Mouse (Mus musculus) CH12.LX (cell line): ENCODE measurements around the gene Dgkq. TPM values are rescaled to one million over a fixed set of nuclear protein-coding genes. Genes with fewer than 3 reads are reported as not detected.

Source experiments
- DNase-seq: peaks from one replicate; pipeline ENCODE4 v3.0.0-alpha.2; 2013; ENCODE audit errors: extremely low read depth
- H3K27ac ChIP-seq: 2 replicates; pipeline ENCODE4 v1.5.1; 2012; ENCODE audit warnings: low read depth, mild to moderate bottlenecking, control low read depth, moderate library complexity; ENCODE audit not compliant: insufficient read depth
- H3K27me3 ChIP-seq: replicated peaks from 2 replicates; pipeline ENCODE3; 2012; ENCODE audit warnings: inconsistent platforms
- H3K36me3 ChIP-seq, 2 experiments: replicated peaks in 1 of 2; 2 replicates each; pipeline versions ENCODE3 to v1.6.1; 2012; ENCODE audit warnings: inconsistent platforms in 1 of 2, low read length in 1 of 2, mild to moderate bottlenecking in 1 of 2, mixed read lengths in 1 of 2, moderate library complexity in 1 of 2; ENCODE audit not compliant: control insufficient read depth in 1 of 2, insufficient read depth in 1 of 2
- H3K4me1 ChIP-seq, 2 experiments: 2 replicates each; pipeline ENCODE4 v1.6.1; 2012; ENCODE audit warnings: inconsistent platforms in 1 of 2, moderate library complexity in 1 of 2; ENCODE audit not compliant: insufficient read depth in 2 of 2, control insufficient read depth in 1 of 2
- H3K4me2 ChIP-seq: 2 replicates; pipeline ENCODE4 v1.6.1; 2012; ENCODE audit warnings: low read depth, mild to moderate bottlenecking, control low read depth; ENCODE audit not compliant: poor library complexity, insufficient read depth, severe bottlenecking
- H3K4me3 ChIP-seq, 3 experiments: fragments of 150-350 bp in 1 of 3; sonication (generic) in 1 of 3; replicated peaks in 1 of 3; 2 replicates each; pipeline versions ENCODE3 to v1.5.1; 2011 to 2012; ENCODE audit warnings: low read depth in 2 of 3, low read length in 2 of 3, mild to moderate bottlenecking in 2 of 3, moderate library complexity in 2 of 3, control low read depth in 1 of 3, improper control_type of control experiment in 1 of 3, inconsistent platforms in 1 of 3, mixed read lengths in 1 of 3; ENCODE audit not compliant: poor library complexity in 1 of 3
- H3K79me2 ChIP-seq: replicated peaks from 2 replicates; pipeline ENCODE4 v1.6.1; 2012; ENCODE audit warnings: mild to moderate bottlenecking, moderate library complexity; ENCODE audit not compliant: control insufficient read depth, poor library complexity, insufficient read depth, severe bottlenecking; ENCODE audit errors: extremely low read depth
- H3K9ac ChIP-seq: 2 replicates; pipeline ENCODE4 v1.6.1; 2012; ENCODE audit warnings: low read depth, mild to moderate bottlenecking, control low read depth, moderate library complexity; ENCODE audit not compliant: insufficient read depth
- H3K9me3 ChIP-seq: replicated peaks from 2 replicates; pipeline ENCODE3; 2012; ENCODE audit warnings: low read length, inconsistent platforms, mixed read lengths
- CHD1 ChIP-seq: IDR thresholded peaks from 2 replicates; pipeline ENCODE4 v1.6.1; 2012; ENCODE audit warnings: low read depth, low read length, improper control_type of control experiment, inconsistent platforms
- CHD2 ChIP-seq: IDR thresholded peaks from 2 replicates; pipeline ENCODE4 v1.6.1; 2011; ENCODE audit warnings: low read length, improper control_type of control experiment
- CTCF ChIP-seq, 2 experiments: IDR thresholded peaks in 1 of 2; conservative IDR thresholded peaks in 1 of 2; 2 replicates each; pipeline ENCODE4 v1.5.1; 2011 to 2012; ENCODE audit warnings: low read depth in 2 of 2, low read length in 2 of 2, improper control_type of control experiment in 1 of 2, inconsistent platforms in 1 of 2, mild to moderate bottlenecking in 1 of 2, moderate library complexity in 1 of 2
- GABPA ChIP-seq: IDR thresholded peaks from 2 replicates; pipeline ENCODE4 v1.6.1; 2012; ENCODE audit warnings: low read depth, low read length, improper control_type of control experiment, inconsistent platforms; ENCODE audit not compliant: insufficient replicate concordance
- HCFC1 ChIP-seq: IDR thresholded peaks from 2 replicates; pipeline ENCODE4 v1.6.1; 2012; ENCODE audit warnings: low read depth, mild to moderate bottlenecking, inconsistent platforms, low read length, improper control_type of control experiment
- JUN ChIP-seq: IDR thresholded peaks from 2 replicates; pipeline ENCODE4 v1.6.1; 2011; ENCODE audit warnings: low read depth, mild to moderate bottlenecking, low read length, improper control_type of control experiment, moderate library complexity; ENCODE audit not compliant: insufficient read depth
- JUND ChIP-seq: conservative IDR thresholded peaks from 2 replicates; pipeline ENCODE4 v1.6.1; 2011; ENCODE audit warnings: low read depth, low read length, improper control_type of control experiment
- MAX ChIP-seq: IDR thresholded peaks from 2 replicates; pipeline ENCODE4 v1.6.1; 2011; ENCODE audit warnings: low read length, improper control_type of control experiment
- MXI1 ChIP-seq: IDR thresholded peaks from 2 replicates; pipeline ENCODE4 v1.6.1; 2011; ENCODE audit warnings: mild to moderate bottlenecking, low read depth, low read length, improper control_type of control experiment
- NELFE ChIP-seq: IDR thresholded peaks from 2 replicates; pipeline ENCODE4 v1.6.1; 2011; ENCODE audit warnings: low read depth, low read length, improper control_type of control experiment
- RAD21 ChIP-seq: IDR thresholded peaks from 2 replicates; pipeline ENCODE4 v1.6.1; 2011; ENCODE audit warnings: low read depth, mild to moderate bottlenecking, low read length, improper control_type of control experiment, moderate library complexity
- SMC3 ChIP-seq: IDR thresholded peaks from 2 replicates; pipeline ENCODE4 v1.6.1; 2011; ENCODE audit warnings: low read depth, low read length, improper control_type of control experiment
- TCF12 ChIP-seq: IDR thresholded peaks from 2 replicates; pipeline ENCODE4 v1.6.1; 2014; ENCODE audit warnings: low read depth, mild to moderate bottlenecking, inconsistent platforms, low read length, improper control_type of control experiment
- UBTF ChIP-seq: IDR thresholded peaks from 2 replicates; pipeline ENCODE4 v1.6.1; 2012; ENCODE audit warnings: low read depth, mild to moderate bottlenecking, inconsistent platforms, low read length, improper control_type of control experiment, moderate library complexity
- USF2 ChIP-seq: conservative IDR thresholded peaks from 2 replicates; pipeline ENCODE4 v1.6.1; 2011; ENCODE audit warnings: low read depth, low read length, improper control_type of control experiment
- ZKSCAN1 ChIP-seq: IDR thresholded peaks from 2 replicates; pipeline ENCODE4 v1.6.1; 2012; ENCODE audit warnings: low read depth, inconsistent platforms, low read length, improper control_type of control experiment, borderline replicate concordance
- ZNF384 ChIP-seq: IDR thresholded peaks from 2 replicates; pipeline ENCODE4 v1.6.1; 2012; ENCODE audit warnings: low read depth, low read length, improper control_type of control experiment, inconsistent platforms
- dilution Hi-C: fragments of 300-500 bp; cut with MboI; formaldehyde crosslinking; loops from 2 replicates; pipeline ENCODE4 v1.14.3; 2020; ENCODE audit warnings: low sequenced_read_pairs; ENCODE audit not compliant: extremely low pct_unique_long_range_greater_than_20kb, extremely low pct_ligation_motif_present
- in situ Hi-C: fragments of 300-500 bp; cut with MboI; formaldehyde crosslinking; loops from 3 replicates; pipeline ENCODE4 v1.14.3; 2019; ENCODE audit warnings: low sequenced_read_pairs, low pct_ligation_motif_present, low pct_unique_long_range_greater_than_20kb, mixed read lengths
- polyA plus RNA-seq: library from polyadenylated mRNA; unstranded; fragments of >175 nt; gene quantifications from 2 replicates; pipeline ENCODE4 v1.2.1, GENCODE M21; 2012; ENCODE audit warnings: low read depth; ENCODE audit not compliant: insufficient read length
- total RNA-seq, 2 experiments: library from RNA; depleted of rRNA; stranded (reverse); fragments of 300-350 nt in 1 of 2; fragments of >200 nt in 1 of 2; gene quantifications; 2 replicates each; pipeline ENCODE4 v1.2.3; 2012 to 2014

The Dgkq gene
- total and polyA plus RNA-seq, 3 experiments: 3.7 to 8.5 (median 4.4) TPM

DNA sequence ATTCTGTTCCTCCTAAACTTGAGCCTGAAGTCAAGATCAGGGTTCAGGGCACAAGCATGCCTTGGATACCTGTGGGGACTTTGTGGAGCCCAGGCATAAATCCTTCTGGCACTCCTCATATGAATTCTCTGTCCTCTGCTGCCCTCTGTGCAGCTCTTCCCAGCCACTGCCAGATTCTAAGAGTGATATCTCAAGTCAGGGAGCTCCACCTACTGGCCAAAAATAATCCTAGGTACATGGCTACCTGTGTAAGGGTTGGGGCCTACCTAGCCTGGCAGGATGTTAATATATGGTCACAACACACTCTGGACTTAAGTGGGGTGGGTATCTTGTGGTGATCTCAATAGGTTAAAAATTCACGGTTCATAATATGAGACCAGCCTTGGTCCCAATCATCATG, 17.6 kb downstream of the Dgkq start:
- dilution Hi-C loops: no loop called here
- no peaks in the 10 kb centered on the region for H3K79me2 ChIP-seq
- no peaks in the 10 kb centered on the region for H3K9me3 ChIP-seq
- peak; percentile 57 for DNase-seq
- no peak overlapping the region for H3K4me2 ChIP-seq
- no peak overlapping the region for H3K4me3 ChIP-seq
- TF ChIP-seq SMC3: peak; percentile 68
- TF ChIP-seq JUN: no peak
- TF ChIP-seq CTCF (conservative IDR thresholded peaks at IDR 0.05 in 1 of 2, IDR thresholded peaks at IDR 0.05 in 1 of 2; ENCODE audit: low read depth in 2 of 2, low read length in 2 of 2): peak; percentile 11 to 93; a peak in 2 of 4 replicates
- no peak for TF ChIP-seq UBTF
- TF ChIP-seq RAD21: peak; percentile 76
- in situ Hi-C loops: loop anchor here (25.0 kb wide), 1 partner anchor 215 kb away; the partner anchor contains the start of genes Atp5k and Mfsd7a
- H3K4me1 ChIP-seq: no peaks in the 10 kb centered on the region
- no peaks in the 10 kb centered on the region for H3K27me3 ChIP-seq
- H3K9ac ChIP-seq: no peak overlapping the region
- H3K27ac ChIP-seq: no peak overlapping the region
- peaks cover 73 to 98% of the 10 kb centered on the region in 2 experiments for H3K36me3 ChIP-seq

DNA sequence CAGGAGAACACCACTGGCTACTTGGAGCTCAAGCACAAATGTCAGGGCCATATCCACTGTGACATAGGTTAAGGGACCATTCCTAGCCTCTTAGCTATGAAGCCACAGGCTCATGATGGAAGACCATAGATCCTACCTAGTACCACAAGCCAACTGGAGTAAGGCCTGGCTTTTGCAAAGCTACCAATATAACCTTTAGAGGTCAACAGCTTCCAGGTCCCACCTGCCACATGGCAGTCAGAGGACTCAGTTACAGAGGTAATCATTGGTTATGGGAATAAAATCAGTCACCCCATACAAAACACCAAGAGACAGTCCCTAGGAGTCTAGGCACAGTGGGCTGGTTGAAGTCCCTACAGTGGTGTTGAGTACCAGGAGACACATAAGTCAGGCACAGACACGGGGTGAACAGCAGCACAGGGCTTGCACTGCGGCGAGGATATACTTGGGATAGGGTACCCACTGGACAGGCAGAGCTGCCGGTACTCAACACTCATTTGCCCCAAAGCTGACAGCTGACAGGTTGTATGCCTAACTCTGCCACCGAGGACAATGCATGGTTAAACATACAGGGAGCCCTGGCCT, 18.2 kb downstream of the Dgkq start:
- Histone ChIP-seq H3K9ac (no peak overlapping the region), H3K79me2 (no peaks in the 10 kb centered on the region), H3K27ac (no peak overlapping the region), H3K4me3 (no peak overlapping the region), H3K27me3 (no peaks in the 10 kb centered on the region), H3K36me3 (peaks cover 73 to 100% of the 10 kb centered on the region in 2 experiments), H3K4me2 (no peak overlapping the region), H3K4me1 (no peaks in the 10 kb centered on the region), H3K9me3 (no peaks in the 10 kb centered on the region)
- no peak for DNase-seq
- TF ChIP-seq JUND (no peak), TCF12 (no peak), MXI1 (no peak), CTCF (conservative IDR thresholded peaks at IDR 0.05 in 1 of 2, IDR thresholded peaks at IDR 0.05 in 1 of 2; ENCODE audit: low read depth in 2 of 2, low read length in 2 of 2) (no peak), NELFE (no peak), GABPA (no peak), CHD2 (no peak), ZKSCAN1 (no peak), MAX (no peak), ZNF384 (no peak), USF2 (no peak), CHD1 (no peak), SMC3 (no peak), HCFC1 (no peak)
- dilution Hi-C loops: no loop called here
- in situ Hi-C loops: loop anchor here (25.0 kb wide), 1 partner anchor 214 kb away; the partner anchor contains the start of genes Atp5k and Mfsd7a
